Mouse (Mus musculus) midbrain, postnatal 0 days (tissue): ENCODE measurements at regions not wholly inside any gene's neighbourhood (a gene's known extent, or its start where the extent isn't known, plus 50 kb on each side); places are given as distances from the start of the nearest gene placed in this dataset.

Experiments
- ATAC-seq: fragments of 200-750 bp; cut with Nextera tagmentation; 2 replicates; pipeline ENCODE4 v1.8.0; 2017; ENCODE audit warnings: moderate number of reproducible peaks, mild to moderate bottlenecking, moderate TSS enrichment, moderate library complexity; ENCODE audit not compliant: low FRiP score
- DNase-seq: peaks from one replicate; pipeline ENCODE4 v3.0.0-alpha.2; 2015; ENCODE audit warnings: low spot score
- H3K27ac ChIP-seq: fragments of 300-500 bp; sonication (generic); 2 replicates; pipeline ENCODE4 v1.5.1; 2014; ENCODE audit warnings: low read depth, mild to moderate bottlenecking, low read length, mixed read lengths
- H3K27me3 ChIP-seq: fragments of 300-500 bp; sonication (generic); 2 replicates; pipeline ENCODE4 v1.6.1; 2014; ENCODE audit warnings: low read length, control low read depth, mixed read lengths; ENCODE audit not compliant: insufficient read depth
- H3K36me3 ChIP-seq: fragments of 300-500 bp; sonication (generic); 2 replicates; pipeline ENCODE4 v1.6.1; 2014; ENCODE audit warnings: low read length, control low read depth, mixed read lengths; ENCODE audit not compliant: insufficient read depth
- H3K4me1 ChIP-seq: fragments of 300-500 bp; sonication (generic); 2 replicates; pipeline ENCODE4 v1.6.1; 2014; ENCODE audit warnings: mild to moderate bottlenecking, control low read depth, antibody characterized with exemption, low read length, mixed read lengths; ENCODE audit not compliant: insufficient read depth
- H3K4me2 ChIP-seq: fragments of 300-500 bp; sonication (generic); 2 replicates; pipeline ENCODE4 v1.6.1; 2014; ENCODE audit warnings: low read depth, mild to moderate bottlenecking, low read length, mixed read lengths; ENCODE audit not compliant: poor library complexity, severe bottlenecking
- H3K4me3 ChIP-seq: fragments of 300-500 bp; sonication (generic); 2 replicates; pipeline ENCODE4 v1.5.1; 2014; ENCODE audit warnings: low read depth, mild to moderate bottlenecking, low read length, moderate library complexity
- H3K9ac ChIP-seq: fragments of 300-500 bp; sonication (generic); replicated peaks from 2 replicates; pipeline ENCODE4 v1.6.1; 2014; ENCODE audit warnings: mild to moderate bottlenecking, low read length, moderate library complexity, mixed read lengths; ENCODE audit not compliant: poor library complexity, severe bottlenecking
- H3K9me3 ChIP-seq: fragments of 300-500 bp; sonication (generic); 2 replicates; pipeline ENCODE4 v1.6.1; 2016; ENCODE audit warnings: low read length, control low read depth
- CTCF ChIP-seq: IDR thresholded peaks from 2 replicates; pipeline ENCODE4 v1.5.1; 2016; ENCODE audit warnings: antibody characterized with exemption, mild to moderate bottlenecking
- WGBS: fragments of 180-500 bp; shearing (Covaris S2); extraction: QIAGEN DNeasy Blood & Tissue Kit; methylation state at CpG from one replicate; pipeline ENCODE4 v1.1.7; 2014; 5-methylcytosine and 5-hydroxymethylcytosine counted together

DNA sequence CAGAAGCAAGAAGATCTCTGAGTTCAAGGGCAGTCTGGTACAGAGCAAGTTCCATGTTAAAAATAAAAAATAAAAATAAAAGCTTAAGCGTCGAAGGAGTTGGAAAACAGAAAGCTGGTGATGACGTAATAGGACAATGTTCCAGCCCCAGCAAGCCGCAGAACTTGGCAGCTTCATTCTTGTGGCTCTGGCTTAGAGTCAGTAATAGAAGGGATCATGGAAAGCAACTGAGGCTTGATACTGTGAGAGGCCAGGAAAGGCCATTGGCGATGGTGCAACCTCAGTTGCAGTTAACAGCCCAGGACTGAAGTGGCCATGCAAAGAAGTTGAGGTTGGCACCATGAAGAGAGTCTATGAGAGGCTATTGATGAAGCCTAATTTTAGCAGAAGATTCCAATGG, 168.3 kb upstream of the Foxn2 start:
- H3K4me3 ChIP-seq = no peak overlapping the region
- H3K4me1 ChIP-seq = no peaks in the 10 kb centered on the region
- no peak overlapping the region for H3K4me2 ChIP-seq
- 98% methylated on average over 5 of the region's 5 CpGs for WGBS
- H3K9me3 ChIP-seq = no peaks in the 10 kb centered on the region
- no peaks in the 10 kb centered on the region for H3K36me3 ChIP-seq
- no peak for TF ChIP-seq CTCF
- no peak overlapping the region for H3K9ac ChIP-seq
- DNase-seq (no peak), ATAC-seq (no peak)
- no peak overlapping the region for H3K27ac ChIP-seq
- no peaks in the 10 kb centered on the region for H3K27me3 ChIP-seq

DNA sequence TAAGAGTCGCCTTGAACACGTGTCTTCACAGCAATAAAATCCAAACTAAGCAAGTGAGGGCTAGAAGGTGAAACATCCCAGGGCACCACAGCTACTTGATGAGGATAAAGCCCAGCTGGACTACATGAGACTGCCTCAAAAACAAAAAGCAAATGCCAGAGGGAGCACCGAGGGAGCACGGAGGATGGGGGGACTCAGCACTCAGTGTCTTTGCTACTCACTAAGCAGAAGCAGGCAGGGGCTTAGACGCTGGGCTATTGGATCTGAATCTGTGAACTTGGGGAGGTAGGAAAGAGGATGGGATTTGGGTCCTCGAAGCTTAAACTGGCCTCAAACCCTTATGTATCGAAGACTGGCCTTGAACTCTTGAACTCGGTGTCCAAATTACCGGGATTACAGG, 167.0 kb upstream of the Foxn2 start:
- H3K36me3 ChIP-seq = no peaks in the 10 kb centered on the region
- no peaks in the 10 kb centered on the region for H3K4me1 ChIP-seq
- peak overlapping the region; percentile 68; the same call in 1 of the 2 replicates for H3K27ac ChIP-seq
- TF ChIP-seq CTCF = no peak
- H3K9me3 ChIP-seq = no peaks in the 10 kb centered on the region
- 94% methylated on average over 9 of the region's 9 CpGs for WGBS
- no peak for DNase-seq
- H3K9ac ChIP-seq = no peak overlapping the region
- no peak overlapping the region for H3K4me2 ChIP-seq
- no peaks in the 10 kb centered on the region for H3K27me3 ChIP-seq
- no peak overlapping the region for H3K4me3 ChIP-seq
- ATAC-seq = no peak

- peak overlapping the region; percentile 6; the same call in 1 of the 2 replicates for H3K4me2 ChIP-seq
- peak overlapping the region; percentile 68 for H3K27ac ChIP-seq
- H3K4me3 ChIP-seq = no peak overlapping the region
- TF ChIP-seq CTCF = no peak
- DNase-seq (peak; percentile 66), ATAC-seq (peak; percentile 80)
- H3K27me3 ChIP-seq = no peaks in the 10 kb centered on the region
- WGBS = 63% methylated on average over 14 of the region's 14 CpGs
- H3K9ac ChIP-seq = no peak overlapping the region
- H3K4me1 ChIP-seq = no peaks in the 10 kb centered on the region
- no peaks in the 10 kb centered on the region for H3K36me3 ChIP-seq
- no peaks in the 10 kb centered on the region for H3K9me3 ChIP-seq
Observed at GRCm38 (mm10) chr17:88274003-88274698, 166.4 kb upstream of the Foxn2 start.

GRCm38 (mm10) chr17:88274720-88275433, 165.6 kb upstream of the Foxn2 start:
- Histone ChIP-seq H3K27ac (peak overlapping the region; percentile 68), H3K4me1 (no peaks in the 10 kb centered on the region), H3K27me3 (no peaks in the 10 kb centered on the region), H3K9ac (no peak overlapping the region), H3K4me2 (peak overlapping the region; percentile 4; the same call in 1 of the 2 replicates), H3K4me3 (no peak overlapping the region), H3K36me3 (no peaks in the 10 kb centered on the region), H3K9me3 (no peaks in the 10 kb centered on the region)
- ATAC-seq (peak; percentile 82), DNase-seq (peak; percentile 90)
- 27% methylated on average over 6 of the region's 6 CpGs for WGBS
- TF ChIP-seq CTCF = no peak

DNA sequence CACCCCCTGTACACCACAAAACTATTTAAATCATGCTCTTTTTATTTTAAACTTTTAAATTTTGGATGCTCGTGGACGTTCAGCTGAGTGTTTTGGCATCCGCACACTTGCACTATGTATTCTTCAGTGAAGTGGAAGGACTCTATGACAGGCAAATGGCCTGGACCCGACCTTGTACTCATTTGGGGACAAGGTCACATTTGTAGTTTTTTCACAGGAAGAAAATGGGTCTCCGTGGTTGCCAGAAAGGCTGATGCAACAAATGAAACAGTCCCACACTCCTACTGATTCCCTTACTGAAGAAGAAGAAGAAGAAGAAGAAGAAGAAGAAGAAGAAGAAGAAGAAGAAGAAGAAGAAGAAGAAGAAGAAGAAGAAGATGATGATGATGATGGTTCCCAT, 160.9 kb upstream of the Foxn2 start:
- 85% methylated on average over 5 of the region's 5 CpGs for WGBS
- H3K4me1 ChIP-seq = no peaks in the 10 kb centered on the region
- TF ChIP-seq CTCF = no peak
- no peaks in the 10 kb centered on the region for H3K9me3 ChIP-seq
- no peak overlapping the region for H3K9ac ChIP-seq
- no peak for ATAC-seq
- no peak overlapping the region for H3K4me2 ChIP-seq
- H3K36me3 ChIP-seq = no peaks in the 10 kb centered on the region
- H3K27me3 ChIP-seq = no peaks in the 10 kb centered on the region
- no peak overlapping the region for H3K4me3 ChIP-seq
- no peak for DNase-seq
- no peak overlapping the region for H3K27ac ChIP-seq

DNA sequence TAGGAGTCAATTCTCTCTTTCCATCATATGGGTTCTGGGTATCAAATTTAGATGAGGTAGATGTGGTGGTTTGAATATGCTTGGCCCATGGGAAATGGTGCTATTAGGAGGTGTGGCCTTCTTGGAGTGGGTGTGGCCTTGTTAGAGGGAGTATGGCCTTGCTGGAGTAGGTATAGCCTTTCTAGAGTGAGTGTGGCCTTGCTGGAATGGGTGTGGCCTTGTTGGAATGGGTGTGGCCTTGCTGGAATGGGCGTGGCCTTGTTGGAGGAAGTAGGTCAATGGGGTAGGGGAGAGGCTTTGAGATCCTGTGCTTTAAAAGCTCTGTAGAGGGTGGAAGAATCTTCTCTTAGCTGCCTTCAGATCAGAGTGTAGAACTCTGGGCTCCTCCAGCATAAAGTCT, 157.8 kb upstream of the Foxn2 start:
- 79% methylated on average over 1 of the region's 1 CpGs for WGBS
- no peak overlapping the region for H3K4me2 ChIP-seq
- no peaks in the 10 kb centered on the region for H3K4me1 ChIP-seq
- no peak overlapping the region for H3K9ac ChIP-seq
- no peak overlapping the region for H3K27ac ChIP-seq
- no peak for ATAC-seq
- no peak for DNase-seq
- no peak overlapping the region for H3K4me3 ChIP-seq
- TF ChIP-seq CTCF = no peak
- H3K27me3 ChIP-seq = no peaks in the 10 kb centered on the region
- H3K36me3 ChIP-seq = no peaks in the 10 kb centered on the region
- no peaks in the 10 kb centered on the region for H3K9me3 ChIP-seq
